Mouse (Mus musculus): ENCODE measurements around the gene Ndufa1. TPM values are rescaled to one million over a fixed set of nuclear protein-coding genes. Genes with fewer than 3 reads are reported as not detected.

Ndufa1 gene
- polyA plus RNA-seq (2014; fragmentation: Illumina TruSeq; extraction: RNeasy Lipid Tissue Mini Kit (QIAGEN cat#74804); ENCODE audit: insufficient read depth, low read depth, low replicate concordance), result 348 TPM

DNA sequence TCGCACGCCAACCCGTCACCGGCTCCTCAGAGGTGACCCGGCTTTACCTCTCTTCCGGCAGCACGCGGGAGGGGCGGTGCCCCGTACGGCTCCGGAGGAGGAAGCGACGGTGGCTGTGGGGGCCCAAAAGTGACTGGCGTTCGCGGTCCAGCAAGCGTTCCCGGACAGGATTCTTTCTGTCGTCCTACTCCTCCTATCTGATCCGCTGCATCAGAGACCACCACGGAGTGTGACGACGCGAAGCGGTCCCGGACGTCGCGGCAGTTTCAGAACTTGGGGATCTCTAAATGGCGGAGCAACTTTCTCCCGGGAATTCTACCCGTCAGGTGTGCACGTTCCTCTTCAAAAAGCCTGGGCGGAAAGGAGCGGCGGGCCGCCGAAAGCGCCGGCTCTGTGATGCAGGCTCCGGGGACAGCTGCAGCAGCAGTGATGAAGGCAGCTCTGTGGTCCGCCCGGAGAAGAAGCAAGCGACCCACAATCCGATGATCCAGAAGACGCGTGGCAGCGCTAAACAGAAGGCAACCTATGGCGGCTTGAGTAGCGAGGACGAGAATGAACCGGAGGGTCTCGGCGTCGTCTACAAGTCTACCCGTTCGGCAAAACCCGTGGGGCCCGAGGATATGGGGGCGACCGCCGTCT lies at the start of gene Ndufa1, which contains the start of gene Rnf113a1:
TSS of gene Ndufa1 (minus strand) at position 59 of the 639 bp plus-strand sequence.
TSS of gene Rnf113a1 (plus strand) at position 141 of the 639 bp plus-strand sequence.

DNA sequence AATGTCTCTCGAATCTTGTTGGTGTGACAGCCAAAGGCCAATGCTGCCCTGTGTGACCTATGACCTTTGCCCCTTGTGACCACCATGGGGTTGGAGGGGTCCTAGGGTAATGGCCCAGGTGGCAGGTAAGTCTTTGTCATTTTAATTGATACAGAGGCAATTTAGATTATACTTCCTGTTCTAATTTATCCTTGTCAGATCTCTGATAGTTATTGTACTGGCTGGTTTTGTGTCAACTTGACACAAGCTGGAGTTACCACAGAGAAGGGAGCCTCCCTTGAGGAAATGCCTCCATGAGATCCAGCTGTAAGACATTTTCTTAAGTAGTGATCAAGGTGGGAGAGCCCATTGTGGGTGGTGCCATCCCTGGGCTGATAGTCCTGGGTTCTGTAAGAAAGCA lies 31.2 kb upstream of the Ndufa1 start, which contains the start of gene Rhox1:
TSS of gene Rhox1 (minus strand) at position 101 of the 400 bp plus-strand sequence.

DNA sequence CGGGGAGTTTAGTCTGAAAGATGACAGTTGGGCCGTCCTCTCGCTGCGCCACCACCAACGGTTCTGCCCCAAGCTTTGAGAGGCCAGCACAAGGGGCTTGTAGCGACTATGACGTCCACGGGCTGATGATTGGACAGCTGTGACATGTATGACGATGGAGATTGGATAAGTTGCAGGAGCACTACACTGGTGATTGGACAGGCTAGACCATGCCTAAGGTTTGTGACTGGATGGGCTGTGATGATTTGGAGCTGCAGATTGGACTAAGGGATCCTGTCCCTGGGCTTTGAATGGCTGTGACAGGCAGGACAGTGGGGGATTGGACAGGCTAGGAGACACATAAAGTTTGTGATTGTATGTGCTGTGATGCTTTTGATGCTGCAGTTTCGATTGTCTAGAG lies 20.0 kb upstream of the Ndufa1 start, which contains the start of gene Gm9:
TSS of gene Gm9 (minus strand) at position 101 of the 400 bp plus-strand sequence.

DNA sequence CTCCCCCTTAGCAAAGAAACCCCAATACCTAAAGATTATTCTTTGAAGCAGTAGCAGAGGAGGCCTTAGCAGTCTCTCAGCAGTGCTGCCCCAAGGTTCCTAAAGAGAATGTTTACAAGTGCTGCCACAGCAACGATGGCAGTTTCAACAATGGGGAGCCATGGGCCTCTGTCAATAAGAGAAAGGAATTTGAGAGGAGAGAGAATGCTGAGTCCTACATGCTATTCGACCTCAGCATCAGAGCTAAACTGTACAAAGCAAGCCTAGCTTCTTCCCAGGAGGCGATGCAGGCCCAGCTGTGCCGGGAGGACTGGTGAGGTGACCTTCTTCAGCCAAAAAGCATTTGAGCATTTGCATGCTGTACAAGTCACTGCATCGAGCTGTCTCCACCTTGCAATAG lies 22.2 kb downstream of the Ndufa1 start, which contains the start of gene Akap14:
TSS of gene Akap14 (minus strand) at position 101 of the 400 bp plus-strand sequence.

Other genes with a start within 250 kb of the Ndufa1 start
- gene Sept6, start 199.4 kb downstream of the Ndufa1 start, polyA plus RNA-seq (2014; fragmentation: Illumina TruSeq; extraction: RNeasy Lipid Tissue Mini Kit (QIAGEN cat#74804); ENCODE audit: insufficient read depth, low read depth, low replicate concordance), result 6.1 TPM
- not detected for gene Sowahd, start 142.3 kb downstream of the Ndufa1 start, polyA plus RNA-seq (2014; fragmentation: Illumina TruSeq; extraction: RNeasy Lipid Tissue Mini Kit (QIAGEN cat#74804); ENCODE audit: insufficient read depth, low read depth, low replicate concordance)
- gene Rpl39, start 105.8 kb downstream of the Ndufa1 start, polyA plus RNA-seq (2014; fragmentation: Illumina TruSeq; extraction: RNeasy Lipid Tissue Mini Kit (QIAGEN cat#74804); ENCODE audit: insufficient read depth, low read depth, low replicate concordance), result 792 TPM
- gene Upf3b, start 80.8 kb downstream of the Ndufa1 start, polyA plus RNA-seq (2014; fragmentation: Illumina TruSeq; extraction: RNeasy Lipid Tissue Mini Kit (QIAGEN cat#74804); ENCODE audit: insufficient read depth, low read depth, low replicate concordance), result 10.3 TPM
- gene Nkap, start 64.4 kb downstream of the Ndufa1 start, polyA plus RNA-seq (2014; fragmentation: Illumina TruSeq; extraction: RNeasy Lipid Tissue Mini Kit (QIAGEN cat#74804); ENCODE audit: insufficient read depth, low read depth, low replicate concordance), result 6.7 TPM
- gene Akap14, start 22.3 kb downstream of the Ndufa1 start, polyA plus RNA-seq (2014; fragmentation: Illumina TruSeq; extraction: RNeasy Lipid Tissue Mini Kit (QIAGEN cat#74804); ENCODE audit: insufficient read depth, low read depth, low replicate concordance), result 2.6 TPM
- 2.7 TPM for gene Rnf113a1, start 82 bp upstream of the Ndufa1 start, polyA plus RNA-seq (2014; fragmentation: Illumina TruSeq; extraction: RNeasy Lipid Tissue Mini Kit (QIAGEN cat#74804); ENCODE audit: insufficient read depth, low read depth, low replicate concordance)
- gene Gm9, start 19.9 kb upstream of the Ndufa1 start, polyA plus RNA-seq (2014; fragmentation: Illumina TruSeq; extraction: RNeasy Lipid Tissue Mini Kit (QIAGEN cat#74804); ENCODE audit: insufficient read depth, low read depth, low replicate concordance), result not detected
- not detected for gene Rhox1, start 31.1 kb upstream of the Ndufa1 start, polyA plus RNA-seq (2014; fragmentation: Illumina TruSeq; extraction: RNeasy Lipid Tissue Mini Kit (QIAGEN cat#74804); ENCODE audit: insufficient read depth, low read depth, low replicate concordance)
- not detected for gene Rhox2a, start 53.8 kb upstream of the Ndufa1 start, polyA plus RNA-seq (2014; fragmentation: Illumina TruSeq; extraction: RNeasy Lipid Tissue Mini Kit (QIAGEN cat#74804); ENCODE audit: insufficient read depth, low read depth, low replicate concordance)
- gene Rhox3a, start 58.8 kb upstream of the Ndufa1 start, polyA plus RNA-seq (2014; fragmentation: Illumina TruSeq; extraction: RNeasy Lipid Tissue Mini Kit (QIAGEN cat#74804); ENCODE audit: insufficient read depth, low read depth, low replicate concordance), result not detected
- not detected for gene Rhox4a, start 74.2 kb upstream of the Ndufa1 start, polyA plus RNA-seq (2014; fragmentation: Illumina TruSeq; extraction: RNeasy Lipid Tissue Mini Kit (QIAGEN cat#74804); ENCODE audit: insufficient read depth, low read depth, low replicate concordance)
- not detected for gene Rhox3a2, start 188.9 kb upstream of the Ndufa1 start, polyA plus RNA-seq (2014; fragmentation: Illumina TruSeq; extraction: RNeasy Lipid Tissue Mini Kit (QIAGEN cat#74804); ENCODE audit: insufficient read depth, low read depth, low replicate concordance)
- not detected for gene Rhox4a2, start 199.7 kb upstream of the Ndufa1 start, polyA plus RNA-seq (2014; fragmentation: Illumina TruSeq; extraction: RNeasy Lipid Tissue Mini Kit (QIAGEN cat#74804); ENCODE audit: insufficient read depth, low read depth, low replicate concordance)
- gene Rhox2b, start 220.9 kb upstream of the Ndufa1 start, polyA plus RNA-seq (2014; fragmentation: Illumina TruSeq; extraction: RNeasy Lipid Tissue Mini Kit (QIAGEN cat#74804); ENCODE audit: insufficient read depth, low read depth, low replicate concordance), result not detected
- gene Rhox4b, start 241.3 kb upstream of the Ndufa1 start, polyA plus RNA-seq (2014; fragmentation: Illumina TruSeq; extraction: RNeasy Lipid Tissue Mini Kit (QIAGEN cat#74804); ENCODE audit: insufficient read depth, low read depth, low replicate concordance), result not detected

Measured in lung, adult 10 weeks (tissue).